Mouse (Mus musculus): ENCODE data around the gene Tle6. TPM values are rescaled to one million over a fixed set of nuclear protein-coding genes. Genes with fewer than 3 reads are reported as not detected.
A peak's percentile ranks its signal among the peaks of the same experiment; 100 is the strongest.

Tle6 gene
- polyA plus RNA-seq, 1 experiment from 2014 or later = 7.3 TPM

DNA sequence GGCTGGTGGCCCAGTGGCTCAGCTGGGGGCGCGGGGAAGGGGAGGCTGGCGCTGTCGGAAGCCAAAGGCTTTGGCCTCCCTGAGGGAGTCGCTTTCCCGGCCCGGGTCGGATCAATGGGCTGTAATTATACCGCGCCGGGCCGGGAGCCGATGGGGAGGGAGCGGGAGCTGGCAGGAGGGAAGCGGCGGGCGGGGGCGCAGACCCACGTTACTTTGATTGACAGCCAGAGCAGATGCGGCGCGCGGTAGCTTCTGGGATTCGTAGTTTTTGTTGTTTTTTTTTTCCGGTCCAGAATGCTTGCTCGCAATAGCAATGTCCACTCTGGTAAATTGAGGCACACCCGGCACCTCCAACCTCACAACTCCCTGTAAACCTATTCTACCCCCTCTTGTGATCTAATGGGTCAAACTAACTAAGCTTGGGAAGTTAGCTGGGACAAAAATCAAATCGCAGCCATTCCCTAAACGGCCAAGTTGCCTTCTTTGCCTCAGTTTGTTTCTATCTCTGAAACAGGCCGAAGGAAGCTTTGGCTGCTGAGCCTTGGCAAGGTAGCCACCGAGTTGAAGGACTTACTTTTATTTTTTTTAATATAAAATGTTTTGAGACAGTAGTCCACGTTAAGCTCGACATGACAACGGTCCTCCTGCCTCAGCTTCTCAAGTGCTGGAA, 29.9 kb downstream of the Tle6 start:
- DNase-seq (ENCODE audit: low spot score) = peak; percentile 97
- no peak overlapping the region for H3K9ac ChIP-seq (ENCODE audit: low read depth, low read length)
- H3K4me3 ChIP-seq (replicated peaks; ENCODE audit: low read depth, low read length) = peak overlapping the region; percentile 41
- H3K4me1 ChIP-seq (replicated peaks; ENCODE audit: insufficient read depth, low read length) = peaks cover 34% of the 10 kb centered on the region
- 0 out of 2 replicates have a peak, but pooled peaks cover 8% of the 10 kb centered on the region for H3K36me3 ChIP-seq (ENCODE audit: insufficient read depth, low read length)
- peak; percentile 49 for ATAC-seq (replicated peaks; ENCODE audit: low FRiP score, low read depth)
- under 1% methylated on average over 33 of the region's 34 CpGs for WGBS
- no peak for TF ChIP-seq CTCF (IDR thresholded peaks at IDR 0.05; ENCODE audit: low read depth)
- peak overlapping the region; percentile 79 for H3K27ac ChIP-seq
- H3K9me3 ChIP-seq (replicated peaks; ENCODE audit: low read length) = no peaks in the 10 kb centered on the region
- H3K27me3 ChIP-seq (ENCODE audit: insufficient read depth, low read length) = 0 out of 2 replicates have a peak, but pooled peaks cover 6% of the 10 kb centered on the region
- H3K4me2 ChIP-seq (ENCODE audit: low read length) = peak overlapping the region; percentile 89

DNA sequence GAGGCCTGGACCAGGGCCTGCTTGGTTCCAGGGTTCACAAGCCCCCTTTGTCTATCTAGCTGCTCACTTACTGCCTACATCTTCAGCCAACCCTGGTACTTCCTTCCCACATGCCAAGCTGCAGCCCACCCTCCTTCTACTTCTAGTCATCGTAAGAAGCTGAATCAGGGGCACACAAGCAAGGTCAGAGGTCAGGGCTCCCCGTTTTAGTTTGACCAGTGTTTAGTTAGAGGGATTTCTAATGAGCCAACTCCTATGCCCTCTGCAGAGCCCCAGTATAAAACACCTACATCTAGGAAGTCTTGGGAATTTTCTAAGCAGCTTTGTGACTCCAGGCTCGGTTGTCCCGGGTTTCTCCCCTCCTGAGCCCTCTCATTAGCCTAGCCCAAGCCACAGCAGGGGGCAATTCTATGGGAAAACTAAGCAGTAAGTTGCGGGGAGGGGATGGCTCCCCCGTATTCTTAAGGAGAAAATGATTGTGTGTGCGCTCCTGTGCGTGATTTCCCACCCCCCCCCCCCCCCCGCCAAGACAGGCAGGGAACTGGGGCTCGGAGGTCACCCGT, 30.6 kb downstream of the Tle6 start:
- DNase-seq (ENCODE audit: low spot score) = peak; percentile 53

DNA sequence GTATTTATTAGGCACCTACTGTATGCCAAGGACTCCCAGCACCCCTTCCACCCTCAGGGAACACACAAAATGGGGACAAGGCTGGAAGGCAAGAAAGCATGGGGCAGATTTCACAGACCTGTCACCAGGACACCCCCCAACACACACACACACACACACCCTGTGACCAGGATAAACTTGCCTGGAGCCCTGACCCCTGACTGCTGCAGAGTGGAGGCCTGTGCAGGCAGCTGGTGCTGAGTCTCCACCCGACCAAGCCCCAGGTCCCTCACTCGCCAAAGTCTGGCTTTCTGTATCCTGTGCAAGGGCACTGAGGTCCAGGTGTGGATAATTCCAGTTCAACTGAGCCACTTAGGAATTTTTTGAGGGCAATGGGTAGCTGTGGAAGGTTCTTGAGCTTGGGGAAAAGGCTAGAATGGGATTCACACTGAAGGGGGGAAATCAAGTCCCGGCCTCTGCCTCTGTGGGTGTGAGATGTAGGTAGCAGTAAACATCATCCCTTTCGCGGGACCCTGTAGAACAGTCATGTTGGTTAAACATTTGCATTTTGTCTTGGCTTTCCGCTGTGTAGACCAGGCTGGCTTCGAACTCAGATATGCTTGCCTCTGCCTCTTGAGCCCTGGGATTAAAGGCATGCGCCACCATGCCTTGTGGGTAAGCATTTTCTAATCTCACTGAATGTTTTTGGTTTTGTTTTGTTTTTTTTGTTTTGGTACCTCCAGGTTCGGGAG, 31.2 kb downstream of the Tle6 start:
- H3K36me3 ChIP-seq (ENCODE audit: insufficient read depth, low read length) = peaks cover 19% of the 10 kb centered on the region; the same call in 1 of the 2 replicates
- DNase-seq (ENCODE audit: low spot score) = no peak
- H3K9me3 ChIP-seq (replicated peaks; ENCODE audit: low read length) = no peaks in the 10 kb centered on the region
- 0 out of 2 replicates have a peak, but pooled peaks cover 6% of the 10 kb centered on the region for H3K27me3 ChIP-seq (ENCODE audit: insufficient read depth, low read length)
- 57% methylated on average over 9 of the region's 9 CpGs for WGBS
- no peak for TF ChIP-seq CTCF (IDR thresholded peaks at IDR 0.05; ENCODE audit: low read depth)
- H3K27ac ChIP-seq = peak overlapping the region; percentile 79
- no peak overlapping the region for H3K9ac ChIP-seq (ENCODE audit: low read depth, low read length)
- H3K4me3 ChIP-seq (replicated peaks; ENCODE audit: low read depth, low read length) = no peak overlapping the region
- H3K4me2 ChIP-seq (ENCODE audit: low read length) = no peak overlapping the region
- H3K4me1 ChIP-seq (replicated peaks; ENCODE audit: insufficient read depth, low read length) = peaks cover 28% of the 10 kb centered on the region
- no peak for ATAC-seq (replicated peaks; ENCODE audit: low FRiP score, low read depth)

More for the DNA sequence above, 30.6 kb downstream of the Tle6 start:
- TF ChIP-seq CTCF (IDR thresholded peaks at IDR 0.05; ENCODE audit: low read depth) = no peak
- Histone ChIP-seq H3K4me3 (replicated peaks; ENCODE audit: low read depth, low read length) (peak overlapping the region; percentile 41), H3K27me3 (ENCODE audit: insufficient read depth, low read length) (0 out of 2 replicates have a peak, but pooled peaks cover 6% of the 10 kb centered on the region), H3K36me3 (ENCODE audit: insufficient read depth, low read length) (peaks cover 14% of the 10 kb centered on the region; the same call in 1 of the 2 replicates), H3K4me1 (replicated peaks; ENCODE audit: insufficient read depth, low read length) (peaks cover 29% of the 10 kb centered on the region), H3K4me2 (ENCODE audit: low read length) (peak overlapping the region; percentile 89), H3K9ac (ENCODE audit: low read depth, low read length) (no peak overlapping the region), H3K9me3 (replicated peaks; ENCODE audit: low read length) (no peaks in the 10 kb centered on the region), H3K27ac (peak overlapping the region; percentile 79)
- no peak for ATAC-seq (replicated peaks; ENCODE audit: low FRiP score, low read depth)
- WGBS = 1% methylated on average over 8 of the region's 11 CpGs

DNA sequence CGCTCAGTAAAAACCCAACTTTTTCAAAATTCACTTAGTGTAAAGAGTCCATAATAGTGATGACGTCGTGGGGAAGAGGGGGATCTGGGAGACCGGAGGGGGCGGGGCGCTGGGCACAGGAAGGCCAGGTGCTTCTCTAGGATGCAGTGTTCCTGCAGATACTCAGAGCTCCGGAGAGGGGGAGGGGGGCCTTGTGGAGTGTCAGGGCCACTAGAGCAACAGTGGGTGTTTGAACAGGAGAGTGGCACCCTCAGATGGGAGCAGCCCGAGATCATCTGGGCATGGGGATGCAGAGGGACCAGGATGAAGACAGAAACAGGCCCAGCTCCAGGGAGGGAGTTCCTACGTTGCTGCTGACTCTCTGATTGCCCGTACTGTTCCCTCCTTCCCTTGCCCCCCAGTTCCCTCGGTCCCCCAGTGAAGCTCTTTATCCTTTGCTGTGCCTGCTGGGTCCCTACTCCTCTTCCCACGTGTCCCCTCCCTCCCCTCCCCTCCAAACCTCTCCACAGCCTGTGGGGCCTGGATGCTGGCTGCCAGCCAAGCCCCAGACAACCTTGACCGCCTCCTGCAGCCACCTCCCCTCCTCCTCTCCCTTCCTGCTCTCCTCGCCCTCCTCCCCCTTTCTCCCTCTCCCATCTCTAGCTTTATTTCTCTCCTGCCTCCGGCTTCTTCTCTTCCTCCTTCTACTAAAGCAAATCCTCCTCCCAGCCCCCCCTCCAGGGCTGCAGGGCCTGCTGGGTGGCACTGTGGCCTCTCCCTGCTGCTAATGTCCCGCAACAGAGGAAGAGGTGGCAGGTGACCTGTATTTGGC, 32.3 kb downstream of the Tle6 start:
- Histone ChIP-seq H3K27ac (peak overlapping the region; percentile 72), H3K36me3 (ENCODE audit: insufficient read depth, low read length) (peaks cover 19% of the 10 kb centered on the region; the same call in 1 of the 2 replicates), H3K9me3 (replicated peaks; ENCODE audit: low read length) (no peaks in the 10 kb centered on the region), H3K9ac (ENCODE audit: low read depth, low read length) (no peak overlapping the region), H3K27me3 (ENCODE audit: insufficient read depth, low read length) (no peaks in the 10 kb centered on the region), H3K4me3 (replicated peaks; ENCODE audit: low read depth, low read length) (no peak overlapping the region), H3K4me2 (ENCODE audit: low read length) (peak overlapping the region; percentile 16; the same call in 1 of the 2 replicates), H3K4me1 (replicated peaks; ENCODE audit: insufficient read depth, low read length) (peaks cover 37% of the 10 kb centered on the region)
- 9% methylated on average over 15 of the region's 16 CpGs for WGBS
- ATAC-seq (replicated peaks; ENCODE audit: low FRiP score, low read depth) = no peak; the same call in 1 of the 2 replicates
- TF ChIP-seq CTCF (IDR thresholded peaks at IDR 0.05; ENCODE audit: low read depth) = no peak
- DNase-seq (ENCODE audit: low spot score) = peak; percentile 87

DNA sequence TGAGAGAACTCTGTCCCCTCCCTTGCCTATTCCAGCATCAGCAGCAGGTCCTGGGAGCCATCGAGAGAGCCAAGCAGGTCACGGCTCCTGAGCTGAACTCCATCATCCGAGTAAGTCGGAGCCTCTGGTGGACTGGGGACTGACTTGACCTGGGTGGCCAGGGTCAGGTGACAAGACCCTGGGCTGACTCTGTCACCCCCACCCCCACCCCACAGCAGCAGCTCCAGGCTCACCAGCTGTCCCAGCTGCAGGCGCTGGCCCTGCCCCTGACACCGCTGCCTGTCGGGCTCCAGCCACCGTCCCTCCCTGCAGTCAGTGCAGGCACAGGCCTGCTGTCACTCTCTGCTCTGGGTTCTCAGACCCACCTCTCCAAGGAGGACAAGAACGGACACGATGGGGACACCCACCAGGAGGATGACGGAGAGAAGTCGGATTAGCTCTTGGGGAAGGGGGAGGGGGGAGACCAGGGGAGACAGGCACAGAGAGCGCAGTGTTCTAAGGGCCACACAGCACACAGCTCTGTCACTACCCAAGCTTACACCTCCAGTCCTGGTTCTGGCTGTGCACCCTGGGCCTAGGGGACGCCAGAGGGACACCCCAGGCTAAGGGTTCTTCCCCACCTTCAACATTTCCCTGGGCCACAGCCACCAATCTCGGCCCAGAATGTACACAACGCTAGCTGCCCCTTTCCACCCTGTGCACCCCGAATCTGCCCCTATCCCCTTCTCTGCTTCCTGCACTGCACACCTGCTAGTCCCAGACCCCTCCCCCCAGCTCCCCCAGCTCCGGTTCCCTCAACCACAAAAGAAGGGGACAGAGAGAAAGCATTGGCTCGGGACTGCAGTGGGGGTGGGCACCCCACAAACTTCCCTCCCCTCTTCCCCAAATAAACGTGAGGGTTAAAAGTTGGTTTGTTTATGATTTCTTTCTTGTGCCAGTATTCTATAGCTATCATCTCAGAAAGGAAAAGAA, 35.3 kb downstream of the Tle6 start:
- Histone ChIP-seq H3K27ac (no peak overlapping the region), H3K4me3 (replicated peaks; ENCODE audit: low read depth, low read length) (no peak overlapping the region), H3K4me2 (ENCODE audit: low read length) (no peak overlapping the region), H3K9me3 (replicated peaks; ENCODE audit: low read length) (no peaks in the 10 kb centered on the region), H3K9ac (ENCODE audit: low read depth, low read length) (no peak overlapping the region), H3K36me3 (ENCODE audit: insufficient read depth, low read length) (peaks cover 23% of the 10 kb centered on the region; the same call in 1 of the 2 replicates), H3K27me3 (ENCODE audit: insufficient read depth, low read length) (no peaks in the 10 kb centered on the region), H3K4me1 (replicated peaks; ENCODE audit: insufficient read depth, low read length) (peaks cover 33% of the 10 kb centered on the region)
- DNase-seq (ENCODE audit: low spot score) (no peak), ATAC-seq (replicated peaks; ENCODE audit: low FRiP score, low read depth) (no peak)
- 55% methylated on average over 20 of the region's 20 CpGs for WGBS
- no peak for TF ChIP-seq CTCF (IDR thresholded peaks at IDR 0.05; ENCODE audit: low read depth)

Measured in kidney, postnatal 0 days (tissue).